Mouse (Mus musculus): Measurements from ENCODE around the gene Slc43a1.

DNA sequence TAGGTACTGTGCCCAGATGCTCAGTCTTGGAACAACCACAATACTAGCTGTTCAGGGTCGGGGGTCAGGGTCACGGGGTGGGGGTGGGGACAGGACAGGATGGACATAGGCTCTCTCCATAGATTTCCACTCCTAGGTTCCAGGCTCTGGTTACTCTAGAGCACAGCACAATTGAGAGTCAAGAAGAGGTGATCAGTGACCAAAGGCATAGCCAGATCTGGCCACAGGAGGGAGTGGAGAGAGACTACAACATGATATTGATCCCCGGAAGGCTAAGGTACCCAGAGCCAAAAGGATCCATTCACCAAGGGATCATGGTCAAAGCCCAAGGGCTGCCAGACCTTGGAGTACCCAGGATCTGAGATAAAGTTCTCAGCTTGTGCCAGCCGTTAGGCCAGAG lies 46.0 kb downstream of the Slc43a1 start:
- TF ChIP-seq POLR2A (IDR thresholded peaks at IDR 0.05; ENCODE audit: borderline replicate concordance, low read depth, low read length) (no peak), CTCF (IDR thresholded peaks at IDR 0.05; ENCODE audit: low read depth, low read length) (no peak)
